Mouse (Mus musculus) liver, adult 2 months (tissue): Measurements from ENCODE around the gene Meis2.

Experiments used
- CTCF ChIP-seq: fragments of 200-500 bp; IDR thresholded peaks from 2 replicates; pipeline ENCODE4 v1.5.1; 2011; ENCODE audit warnings: low read depth, low read length, control low read depth
- POLR2A ChIP-seq: fragments of 200-500 bp; IDR thresholded peaks from 2 replicates; pipeline ENCODE4 v1.6.1; 2011; ENCODE audit warnings: low read length, control low read depth; ENCODE audit not compliant: insufficient read depth; ENCODE audit errors: extremely low read depth

DNA sequence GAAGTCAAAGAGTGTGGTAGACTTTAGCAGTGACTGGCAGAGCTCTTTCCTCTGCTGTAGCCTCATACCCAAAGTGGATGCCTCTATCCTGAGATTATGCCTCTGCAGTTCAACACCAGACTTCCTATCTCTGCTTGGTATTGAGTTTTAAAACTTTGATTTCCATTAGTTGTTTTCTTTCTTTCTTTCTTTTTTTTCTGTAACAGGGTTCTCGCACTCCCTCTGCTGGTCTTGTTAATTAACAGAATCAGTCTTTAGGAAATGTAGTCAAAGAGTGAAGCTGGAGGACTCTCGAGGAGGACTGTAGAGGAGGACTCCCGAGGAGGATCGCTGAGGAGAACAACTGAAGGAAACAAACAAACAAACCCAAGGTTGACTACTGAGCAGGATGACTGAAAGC lies 40.6 kb upstream of the Meis2 start:
- TF ChIP-seq CTCF (no peak), POLR2A (no peak)
